Mouse (Mus musculus): ENCODE data around the gene Olfr90. TPM values are rescaled to one million over a fixed set of nuclear protein-coding genes. Genes with fewer than 3 reads are reported as not detected.
A peak's percentile ranks its signal among the peaks of the same experiment; 100 is the strongest.
"Not testable (repeated sequence)": the region's sequence is repeated elsewhere in the genome, so short reads cannot be mapped to it uniquely, and the experiment has no call there.

The Olfr90 gene
- not detected for total RNA-seq (2021)
- long read RNA-seq, experiment 1: 0 reads
- long read RNA-seq, experiment 2: 0 reads

DNA sequence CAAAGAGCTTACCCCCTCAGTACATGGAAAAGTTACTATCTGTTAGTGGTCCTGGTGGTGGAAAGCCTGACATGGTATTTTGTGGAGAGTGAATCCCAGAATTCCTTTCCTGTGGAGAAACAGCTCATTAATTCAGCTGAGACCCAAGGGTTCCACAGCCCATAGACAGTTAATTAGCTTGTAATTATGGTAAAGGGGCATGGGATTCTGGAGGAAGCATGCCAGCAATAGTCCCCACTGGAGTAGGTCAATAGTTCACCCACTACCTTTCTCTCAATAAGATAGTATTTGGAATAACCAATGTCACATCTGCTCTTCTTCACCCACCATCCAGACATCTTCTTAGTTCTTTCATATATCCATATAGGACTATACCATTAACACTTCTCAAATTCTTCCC lies at the start of gene Olfr90:
Olfr90 (minus strand) TSS at position 101 of the 400 bp plus-strand sequence.
- DNase-seq (ENCODE audit: low spot score in 2 of 2): no peak

GRCm38 (mm10) chr17:37131366-37131765 lies 43.1 kb upstream of the Olfr90 start:
- DNase-seq (ENCODE audit: low spot score in 2 of 2): not testable (repeated sequence)

DNA sequence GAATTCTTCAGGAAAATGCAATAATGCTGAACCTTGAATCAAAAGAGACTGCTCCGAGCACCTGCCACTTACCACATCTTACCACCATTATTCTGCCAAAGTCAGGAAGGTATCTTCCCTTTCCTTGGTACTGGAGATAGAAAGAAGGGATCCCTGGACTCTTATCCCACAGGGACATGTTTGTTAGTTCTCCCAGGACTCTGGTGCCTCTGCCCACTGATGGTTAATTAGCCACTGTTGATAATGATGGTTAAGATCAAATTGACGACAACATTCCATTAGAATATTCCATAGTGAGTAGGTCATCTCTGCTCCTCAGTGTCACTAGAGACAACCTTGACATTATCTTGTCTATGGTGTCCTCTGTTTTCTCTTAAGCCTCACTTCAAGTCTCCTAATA lies 31.7 kb upstream of the Olfr90 start, which contains the start of gene Olfr92:
Olfr92 (minus strand) TSS at position 101 of the 400 bp plus-strand sequence.
- DNase-seq (ENCODE audit: low spot score in 2 of 2): no peak

DNA sequence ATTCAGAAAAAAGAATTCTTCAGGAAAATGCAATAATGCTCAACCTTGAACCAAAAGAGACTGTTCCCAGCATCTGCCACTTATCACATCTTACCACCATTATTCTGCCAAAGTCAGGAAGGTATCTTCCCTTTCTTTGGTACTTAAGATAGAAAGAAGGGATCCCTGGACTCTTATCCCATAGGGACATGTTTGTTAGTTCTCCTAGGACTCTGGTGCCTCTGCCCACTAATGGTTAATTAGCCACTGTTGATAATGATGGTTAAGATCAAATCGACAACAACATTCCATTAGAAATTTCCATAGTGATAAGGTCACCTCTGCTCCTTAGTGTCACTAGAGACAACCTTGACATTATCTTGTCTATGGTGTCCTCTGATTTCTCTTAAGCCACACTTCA lies 9.9 kb upstream of the Olfr90 start, which contains the start of gene Olfr91:
Olfr91 (minus strand) TSS at position 101 of the 400 bp plus-strand sequence.
- no peak for DNase-seq (ENCODE audit: low spot score in 2 of 2)

- DNase-seq (ENCODE audit: low spot score in 2 of 2): no peak
These were observed 5.0 kb upstream of the Olfr90 start for GRCm38 (mm10) chr17:37093289-37093688.

DNA sequence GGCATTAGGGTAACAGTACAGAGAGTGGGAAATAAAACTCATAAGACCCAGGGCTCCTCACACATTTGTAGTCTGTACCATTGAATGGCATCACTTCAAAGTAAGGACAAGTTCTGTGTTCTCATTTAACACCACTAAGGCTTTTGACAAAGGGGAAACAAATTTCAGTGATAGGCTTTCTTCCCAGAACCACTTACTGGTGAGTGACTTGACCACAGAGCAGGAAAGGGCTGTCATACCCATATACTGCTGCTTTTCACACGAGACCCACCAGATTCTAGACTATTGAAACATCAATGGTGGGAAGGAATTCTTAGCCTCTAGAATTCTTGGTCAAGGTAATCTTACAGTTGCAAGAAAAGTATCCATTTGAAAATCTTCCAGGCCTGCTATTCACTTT lies 3.9 kb upstream of the Olfr90 start:
- no peak for DNase-seq (ENCODE audit: low spot score in 2 of 2)

GRCm38 (mm10) chr17:37085545-37085944 lies 2.8 kb downstream of the Olfr90 start:
- no peak for DNase-seq (ENCODE audit: low spot score in 2 of 2)

DNA sequence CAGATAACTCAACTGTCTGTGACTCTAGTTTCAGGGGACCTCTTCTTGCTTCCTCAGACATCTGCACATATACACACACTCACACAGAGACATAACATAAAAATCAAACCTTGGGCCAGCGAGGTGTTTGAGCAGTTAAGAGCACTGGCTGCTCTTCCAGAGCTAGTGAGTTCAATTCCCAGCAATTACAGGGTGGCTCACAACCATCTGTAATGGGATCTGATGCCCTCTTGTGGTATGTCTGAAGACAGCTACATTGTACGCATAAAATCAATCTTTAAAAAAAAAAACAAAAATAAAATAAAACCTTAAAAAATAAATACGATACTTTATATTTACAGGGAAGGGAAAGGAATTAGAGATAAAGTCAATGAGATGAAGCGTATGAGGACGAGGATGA lies 3.7 kb downstream of the Olfr90 start:
- DNase-seq (ENCODE audit: low spot score in 2 of 2): no peak

DNA sequence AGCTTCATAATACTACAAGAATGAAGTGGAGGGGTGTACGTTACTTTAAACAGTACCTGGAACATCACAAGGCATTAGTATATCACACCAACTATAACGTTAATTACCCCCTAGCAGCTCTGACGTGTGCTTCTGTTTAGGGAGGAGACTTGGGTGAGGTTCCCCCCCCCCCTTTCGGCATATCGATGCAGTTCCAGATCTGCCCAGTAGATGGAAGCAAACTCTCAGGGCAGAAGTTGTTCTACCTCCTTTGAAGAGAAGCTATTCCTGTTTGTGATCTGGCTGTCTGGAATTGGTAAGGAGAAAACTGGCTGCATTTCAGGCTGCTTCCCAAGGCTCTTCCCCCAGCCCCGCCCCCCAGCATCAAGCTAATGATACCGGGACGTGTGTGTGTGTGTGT lies 5.0 kb downstream of the Olfr90 start:
- DNase-seq (ENCODE audit: low spot score in 2 of 2): peak in 1 of 2 experiments; percentile 28

DNA sequence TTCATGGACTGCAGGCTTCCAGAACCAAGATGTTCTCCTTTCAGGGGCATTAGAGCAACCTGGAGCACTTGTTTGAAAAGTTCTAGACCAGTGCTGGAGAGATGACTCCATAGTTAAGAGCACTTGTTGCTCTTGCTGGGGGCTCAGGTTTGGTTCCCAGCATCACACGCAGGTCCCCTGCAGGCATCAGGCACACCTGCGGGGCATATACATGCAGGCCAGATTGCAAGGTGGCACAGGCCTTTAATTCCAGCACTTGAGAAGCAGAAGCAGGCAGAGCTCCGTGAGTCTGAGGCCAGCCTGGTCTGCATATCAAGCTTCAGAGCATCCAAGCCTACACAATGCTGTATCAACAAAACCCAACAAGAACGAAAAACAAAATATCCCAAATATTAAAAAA lies 6.6 kb downstream of the Olfr90 start:
- DNase-seq (ENCODE audit: low spot score in 2 of 2): no peak

- DNase-seq (ENCODE audit: low spot score in 2 of 2): peak in 1 of 2 experiments; percentile 43
These were observed 8.2 kb downstream of the Olfr90 start for GRCm38 (mm10) chr17:37080119-37080518.

GRCm38 (mm10) chr17:37078990-37079389 lies 9.3 kb downstream of the Olfr90 start:
- DNase-seq (ENCODE audit: low spot score in 2 of 2): no peak

DNA sequence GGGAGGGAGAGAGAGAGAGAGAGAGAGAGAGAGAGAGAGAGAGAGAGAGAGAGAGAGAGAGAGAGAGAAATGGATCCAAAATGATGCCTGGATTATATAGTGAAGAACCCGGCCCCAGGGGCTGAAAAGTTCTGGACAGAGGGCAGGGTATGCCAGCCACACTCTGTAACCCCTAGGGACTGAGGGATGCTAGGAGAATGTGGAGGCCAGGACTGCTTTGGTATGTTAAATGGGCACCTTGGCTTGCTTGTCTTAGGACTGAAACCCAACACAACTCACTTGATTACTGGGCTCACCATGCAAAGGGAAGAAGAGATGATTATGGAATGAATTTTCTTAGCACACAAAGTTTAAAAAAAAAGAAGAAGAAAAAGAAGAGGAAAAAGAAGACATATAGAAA lies 10.1 kb downstream of the Olfr90 start:
- DNase-seq (ENCODE audit: low spot score in 2 of 2): no peak

DNA sequence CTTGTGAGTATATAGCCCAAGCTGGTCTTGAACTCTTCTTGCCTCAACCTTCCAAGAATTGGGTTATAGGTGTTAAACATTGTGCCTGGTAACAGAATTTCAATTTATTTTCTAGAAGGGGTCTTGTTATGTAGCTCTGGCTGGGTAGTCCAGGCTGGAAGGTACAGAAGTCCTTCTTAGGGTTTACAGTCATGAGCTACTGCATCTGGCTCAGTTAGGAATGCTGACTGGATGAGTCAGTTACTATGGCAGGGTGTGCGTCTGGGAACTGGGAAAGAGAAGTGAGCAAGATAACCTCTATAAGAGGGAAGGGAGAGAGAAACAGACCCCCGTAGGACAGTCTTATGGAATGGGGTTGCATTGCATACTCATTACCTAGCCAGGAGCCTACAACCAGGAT lies 12.5 kb downstream of the Olfr90 start:
- DNase-seq (ENCODE audit: low spot score in 2 of 2): no peak

DNA sequence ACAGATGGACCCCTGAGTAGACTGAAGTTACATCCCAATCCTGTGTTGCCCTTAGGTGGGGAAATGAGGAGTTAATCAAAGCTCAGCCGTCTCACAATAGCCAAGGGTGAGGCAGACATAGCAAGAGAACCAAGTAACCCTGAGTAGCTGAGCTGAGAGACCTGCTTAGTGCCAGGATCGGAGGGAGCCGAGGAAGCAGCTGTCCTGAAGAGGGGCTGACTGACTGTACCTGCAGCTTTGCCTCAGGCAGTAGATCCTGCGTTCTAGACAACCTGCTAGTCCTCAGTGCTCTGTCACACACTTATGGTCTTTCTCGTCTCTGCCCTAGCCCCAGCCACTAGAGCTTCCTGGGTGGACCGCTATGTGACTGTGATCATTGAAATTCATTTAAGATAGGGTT lies 13.1 kb downstream of the Olfr90 start:
- DNase-seq (ENCODE audit: low spot score in 2 of 2): no peak

GRCm38 (mm10) chr17:37072730-37073276 lies 15.5 kb downstream of the Olfr90 start:
- DNase-seq (ENCODE audit: low spot score in 2 of 2): no peak

- DNase-seq (ENCODE audit: low spot score in 2 of 2): no peak
These were observed 16.1 kb downstream of the Olfr90 start for GRCm38 (mm10) chr17:37072080-37072729.

DNA sequence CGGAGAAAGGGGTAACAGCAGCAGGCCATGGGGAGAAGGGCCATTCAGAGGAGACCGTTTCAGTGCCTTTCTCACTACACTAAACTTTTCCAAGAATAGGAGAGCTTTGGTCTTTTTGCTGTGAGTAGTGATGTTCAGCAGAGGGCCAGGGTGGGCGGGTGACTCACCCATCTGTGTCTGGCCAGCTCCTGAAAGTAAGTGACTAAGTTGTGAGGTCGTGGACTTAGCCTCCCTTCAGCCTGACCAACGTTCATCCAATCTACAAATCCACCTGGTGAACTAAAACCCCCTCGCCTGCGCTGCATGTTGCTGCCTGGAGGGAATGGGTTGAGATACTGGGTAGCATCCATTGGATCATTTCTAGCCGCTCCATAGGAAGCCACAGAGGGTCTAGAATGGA lies 18.2 kb downstream of the Olfr90 start:
- no peak for DNase-seq (ENCODE audit: low spot score in 2 of 2)

DNA sequence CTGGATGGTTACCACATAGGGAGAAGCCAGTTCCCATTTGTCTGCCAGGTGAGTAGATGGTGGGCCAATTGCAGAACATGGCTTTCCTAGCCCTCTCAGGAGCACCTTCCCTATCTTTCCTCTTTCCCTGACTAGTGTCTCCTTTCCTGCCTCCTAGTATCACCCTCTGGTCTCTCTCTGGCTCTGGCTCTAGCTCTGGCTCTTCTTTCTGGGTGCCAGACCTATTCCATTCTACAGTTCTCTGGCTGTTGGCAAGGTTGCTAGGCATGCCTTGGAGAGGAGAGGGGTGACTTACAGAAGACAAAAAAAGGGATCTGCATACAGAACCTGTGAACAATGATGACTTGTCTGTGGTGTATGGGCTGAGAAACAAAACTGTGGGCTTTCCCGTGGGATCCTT lies 20.4 kb downstream of the Olfr90 start:
- no peak for DNase-seq (ENCODE audit: low spot score in 2 of 2)

GRCm38 (mm10) chr17:37065993-37066392 lies 22.3 kb downstream of the Olfr90 start:
- no peak for DNase-seq (ENCODE audit: low spot score in 2 of 2)

DNA sequence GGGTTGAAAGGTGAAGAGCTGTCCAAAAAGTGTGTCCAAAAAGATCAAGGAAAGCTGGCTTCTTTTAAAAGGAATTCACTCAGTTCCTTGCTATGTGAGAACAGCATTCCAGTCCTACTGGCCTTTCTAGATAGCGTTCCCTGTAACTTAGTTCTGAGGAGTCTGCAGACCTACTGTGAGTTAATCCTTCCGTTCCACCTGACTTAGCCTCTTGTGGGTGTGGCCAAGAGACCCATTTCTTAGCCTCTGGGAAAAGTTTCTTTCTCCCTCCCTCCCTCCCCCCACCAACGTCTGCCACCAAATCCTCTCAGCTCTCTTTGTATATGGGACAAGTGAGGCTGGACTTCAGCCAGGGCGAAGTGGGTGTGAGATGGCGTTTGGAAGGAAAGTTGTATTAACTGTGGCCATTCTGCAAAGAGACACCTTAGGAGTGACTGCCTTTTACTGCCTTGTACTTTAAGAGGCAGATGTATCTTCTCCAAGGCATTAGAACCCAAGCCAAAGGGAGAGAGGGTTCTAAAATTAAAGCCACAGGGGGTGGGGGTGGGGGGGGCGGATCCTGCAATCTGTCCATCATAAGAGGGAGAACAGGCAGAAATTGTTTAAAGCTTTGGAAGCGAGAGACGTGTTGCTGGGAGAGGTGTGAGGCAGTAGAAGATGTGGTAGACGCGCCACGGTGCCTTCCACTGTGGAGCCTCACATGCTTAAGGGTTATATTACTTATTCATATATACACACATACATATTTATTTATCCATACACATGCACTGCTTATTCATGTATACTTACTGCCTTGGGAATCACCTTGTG lies 24.4 kb downstream of the Olfr90 start:
- DNase-seq (ENCODE audit: low spot score in 2 of 2): no peak

- DNase-seq (ENCODE audit: low spot score in 2 of 2): no peak
These were observed 25.2 kb downstream of the Olfr90 start for GRCm38 (mm10) chr17:37063063-37063462.

All from gastrocnemius, postnatal 4 days (tissue).